Mouse (Mus musculus) B cell, adult 2 months (primary cell): ENCODE data around the gene Gm37240.

Source experiments
- DNase-seq, 2 experiments: peaks; one replicate each; pipeline ENCODE4 v3.0.0; 2022

Gm37240 gene

GRCm38 (mm10) chr3:84542450-84542849 lies 1344.9 kb downstream of the Gm37240 start:
- peak; percentile 79 to 80 for DNase-seq

- no peak for DNase-seq
Observed at GRCm38 (mm10) chr3:84541881-84542280, 1345.4 kb downstream of the Gm37240 start.

DNA sequence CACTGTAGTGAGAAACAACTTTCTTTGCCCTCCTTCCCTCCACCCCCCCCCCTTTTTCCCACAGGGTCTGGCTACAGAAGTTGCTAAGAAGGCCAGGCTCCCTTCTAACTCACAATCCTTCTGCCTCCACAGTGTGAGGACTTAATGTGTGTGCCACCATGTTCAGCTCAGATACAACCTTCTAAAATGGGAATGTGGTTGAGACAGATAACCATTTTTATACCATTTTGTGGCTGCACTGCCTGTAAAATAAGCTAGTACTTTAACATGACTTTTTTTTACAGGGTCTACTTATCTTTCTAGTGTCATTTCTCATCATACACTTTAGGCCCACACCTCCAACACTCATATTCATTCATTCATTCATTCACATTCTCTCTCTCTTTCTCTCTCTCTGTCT lies 1346.7 kb downstream of the Gm37240 start:
- no peak for DNase-seq

- DNase-seq: no peak
Observed at GRCm38 (mm10) chr3:84536987-84537386, 1350.3 kb downstream of the Gm37240 start.

- DNase-seq: no peak
Observed at GRCm38 (mm10) chr3:84533227-84533626, 1354.1 kb downstream of the Gm37240 start.

- DNase-seq: no peak
Observed at GRCm38 (mm10) chr3:84529021-84529420, 1358.3 kb downstream of the Gm37240 start.

DNA sequence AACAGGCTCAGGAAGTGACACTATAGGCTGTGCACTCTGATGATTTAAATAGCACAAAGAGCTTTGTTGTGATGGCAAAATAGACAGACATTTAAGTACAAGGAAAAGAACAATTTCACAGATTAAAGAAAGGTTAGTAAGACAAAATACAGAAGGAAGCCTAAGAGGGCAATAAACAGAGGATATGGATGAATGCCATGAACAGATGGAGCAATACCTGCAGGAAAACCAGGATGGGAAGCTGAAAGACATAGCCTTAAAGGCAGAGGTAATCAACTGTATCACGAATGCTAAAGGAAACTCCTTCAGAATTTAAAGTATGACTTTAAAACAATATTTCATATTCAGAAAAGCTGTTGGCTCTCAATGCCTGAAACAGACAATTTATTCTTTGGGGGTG lies 1362.4 kb downstream of the Gm37240 start:
- no peak for DNase-seq

GRCm38 (mm10) chr3:84516163-84516562 lies 1371.2 kb downstream of the Gm37240 start:
- no peak for DNase-seq

GRCm38 (mm10) chr3:84512774-84513515 lies 1374.4 kb downstream of the Gm37240 start:
- no peak for DNase-seq

- no peak for DNase-seq
Observed at GRCm38 (mm10) chr3:84505193-84505592, 1382.1 kb downstream of the Gm37240 start.

GRCm38 (mm10) chr3:84504291-84504690 lies 1383.0 kb downstream of the Gm37240 start:
- DNase-seq: no peak

GRCm38 (mm10) chr3:84502101-84502500 lies 1385.2 kb downstream of the Gm37240 start:
- no peak for DNase-seq

DNA sequence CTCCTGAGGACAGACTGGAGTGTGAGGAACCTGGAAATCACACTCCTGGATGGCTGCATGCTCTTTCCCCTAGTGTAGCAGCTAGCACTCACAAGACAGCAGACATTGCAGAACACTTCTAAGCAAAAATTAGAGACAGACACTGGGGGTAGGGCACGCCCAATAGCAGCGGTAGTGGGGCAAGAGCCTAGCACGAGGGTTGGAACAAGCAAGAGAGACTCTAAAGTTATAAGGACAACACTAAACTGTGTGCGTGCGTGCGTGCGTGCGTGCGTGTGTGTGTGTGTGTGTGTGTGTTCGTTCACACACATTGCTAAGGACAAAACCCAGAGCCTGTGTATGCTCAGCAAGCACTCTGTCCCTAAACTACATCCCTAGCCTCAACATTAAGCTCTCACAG lies 1386.8 kb downstream of the Gm37240 start:
- DNase-seq: no peak

GRCm38 (mm10) chr3:84497718-84498117 lies 1389.6 kb downstream of the Gm37240 start:
- DNase-seq: no peak

DNA sequence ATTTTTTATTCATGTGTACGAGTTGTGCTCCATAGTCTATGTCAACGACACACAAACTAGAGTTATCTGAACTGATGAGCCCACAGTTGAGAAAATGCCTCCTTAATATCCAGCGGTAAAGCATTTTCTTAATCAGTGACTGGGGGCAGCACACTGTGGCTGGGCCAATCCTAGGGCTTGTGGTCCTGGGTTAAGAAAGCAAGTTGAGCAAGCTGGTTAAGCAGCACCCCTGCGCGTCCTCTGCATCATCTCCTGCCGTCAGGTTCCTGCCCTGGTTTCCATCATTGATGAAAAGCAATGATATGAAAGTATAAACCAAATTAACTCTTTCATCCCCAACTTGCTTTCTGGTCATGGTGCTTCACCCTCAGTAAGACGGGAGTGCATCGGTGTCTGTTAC lies 1394.7 kb downstream of the Gm37240 start:
- DNase-seq: no peak

GRCm38 (mm10) chr3:84492148-84492547 lies 1395.2 kb downstream of the Gm37240 start:
- no peak for DNase-seq

DNA sequence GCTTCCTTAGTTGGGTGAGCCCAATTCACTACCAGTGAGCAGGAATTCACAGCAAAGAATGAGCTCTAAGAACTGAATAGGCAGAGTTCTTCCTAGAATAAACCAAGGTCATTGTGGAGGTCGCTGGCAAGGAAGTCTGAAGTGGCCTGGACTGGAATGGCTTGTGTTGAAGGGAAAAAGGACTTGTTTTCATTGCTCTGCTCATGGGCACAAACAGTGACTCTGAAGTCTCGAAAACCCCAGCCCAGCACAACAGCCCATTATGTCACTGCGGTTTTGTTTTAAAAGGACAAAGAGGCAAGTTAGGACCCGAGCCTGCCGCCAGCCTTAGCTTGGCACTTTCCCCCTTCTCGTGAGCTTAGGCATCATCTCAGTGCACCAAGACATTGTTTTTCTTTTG lies 1398.6 kb downstream of the Gm37240 start:
- no peak for DNase-seq

GRCm38 (mm10) chr3:84484891-84485290 lies 1402.4 kb downstream of the Gm37240 start:
- no peak for DNase-seq

DNA sequence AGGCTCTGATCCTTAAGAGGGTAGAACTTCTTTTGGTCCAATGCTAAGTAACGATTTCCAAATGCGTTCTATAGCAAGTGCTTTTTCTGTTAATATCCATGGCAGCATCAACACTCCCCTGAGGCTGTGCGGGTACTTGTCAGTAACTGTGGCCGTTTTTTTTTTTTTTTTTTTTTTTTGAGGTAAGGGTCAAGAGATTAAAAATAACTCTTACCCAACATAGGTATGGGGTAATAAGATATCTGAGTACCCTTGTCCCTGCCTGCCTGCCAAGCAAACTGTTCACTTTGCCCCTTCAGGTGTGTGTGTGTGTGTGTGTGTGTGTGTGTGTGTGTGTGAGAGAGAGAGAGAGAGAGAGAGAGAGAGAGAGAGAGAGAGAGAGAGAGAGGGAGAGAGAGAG lies 1403.0 kb downstream of the Gm37240 start:
- DNase-seq: no peak

GRCm38 (mm10) chr3:84482121-84482520 lies 1405.2 kb downstream of the Gm37240 start:
- no peak for DNase-seq

DNA sequence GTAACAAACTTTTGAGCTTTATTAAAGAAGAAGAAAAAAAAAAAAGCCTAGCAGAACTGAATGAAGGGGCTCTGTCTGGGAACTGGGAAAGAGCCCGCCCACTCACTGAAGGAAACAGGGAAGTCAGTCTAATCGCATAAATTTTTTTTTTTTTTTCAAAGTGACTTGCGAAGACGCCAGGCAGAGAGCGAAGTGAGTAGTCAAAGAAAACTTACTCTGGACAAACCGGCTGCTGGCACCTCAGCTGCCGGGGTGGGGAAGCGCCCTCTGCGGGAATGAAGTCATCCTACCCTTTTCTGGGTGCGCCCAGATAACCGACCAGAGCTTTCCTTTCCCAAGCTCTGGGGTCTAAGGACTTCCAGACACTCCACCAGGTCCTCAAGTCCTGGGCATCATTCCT lies 1406.2 kb downstream of the Gm37240 start:
- no peak for DNase-seq

DNA sequence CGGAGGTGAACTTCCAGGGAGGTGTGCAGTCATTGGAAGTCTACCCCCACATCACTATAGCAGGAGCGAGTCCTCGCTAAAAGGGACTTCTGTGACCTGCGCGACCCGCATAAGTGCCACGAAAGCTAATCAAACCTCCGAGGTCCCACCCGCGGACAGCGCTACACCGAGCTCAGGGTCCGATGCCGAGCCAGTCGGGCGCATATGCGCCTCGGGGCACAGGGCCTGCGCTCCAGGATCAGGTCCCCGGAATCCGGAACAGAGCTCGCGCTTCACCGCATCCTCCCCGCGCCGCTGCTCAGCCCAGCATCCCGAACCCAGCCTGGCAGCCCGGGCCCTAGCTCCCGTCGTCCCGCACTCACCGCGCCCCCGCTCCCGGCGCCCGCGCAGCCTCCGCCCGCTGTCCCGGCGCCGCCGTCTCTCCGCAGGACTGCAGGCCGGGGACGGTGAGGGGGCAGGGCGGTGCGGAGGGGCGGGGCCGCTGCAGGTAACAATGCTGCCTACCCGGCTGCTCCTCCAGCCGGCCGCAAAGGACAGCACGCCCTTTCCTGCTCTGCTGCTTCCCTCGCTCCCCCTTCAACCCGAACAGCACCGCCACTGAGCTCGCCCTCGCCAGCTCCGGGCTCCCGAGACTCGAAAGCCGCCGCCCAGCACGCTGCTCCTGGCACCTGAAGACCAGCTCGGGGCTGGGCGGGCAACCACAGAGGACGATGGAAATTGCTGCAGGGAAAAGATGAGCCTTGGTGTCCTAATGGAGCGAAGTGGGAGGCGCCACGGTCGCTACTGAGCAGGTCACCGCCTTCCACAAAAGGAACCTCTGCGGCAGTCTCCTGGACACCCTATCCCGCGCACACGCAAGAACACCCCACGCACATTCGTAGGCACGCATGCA lies 1407.1 kb downstream of the Gm37240 start, which contains the start of gene Fhdc1:
TSS of gene Fhdc1 (minus strand) at position 424 of the 892 bp plus-strand sequence.
- peak; percentile 33 to 43 for DNase-seq

DNA sequence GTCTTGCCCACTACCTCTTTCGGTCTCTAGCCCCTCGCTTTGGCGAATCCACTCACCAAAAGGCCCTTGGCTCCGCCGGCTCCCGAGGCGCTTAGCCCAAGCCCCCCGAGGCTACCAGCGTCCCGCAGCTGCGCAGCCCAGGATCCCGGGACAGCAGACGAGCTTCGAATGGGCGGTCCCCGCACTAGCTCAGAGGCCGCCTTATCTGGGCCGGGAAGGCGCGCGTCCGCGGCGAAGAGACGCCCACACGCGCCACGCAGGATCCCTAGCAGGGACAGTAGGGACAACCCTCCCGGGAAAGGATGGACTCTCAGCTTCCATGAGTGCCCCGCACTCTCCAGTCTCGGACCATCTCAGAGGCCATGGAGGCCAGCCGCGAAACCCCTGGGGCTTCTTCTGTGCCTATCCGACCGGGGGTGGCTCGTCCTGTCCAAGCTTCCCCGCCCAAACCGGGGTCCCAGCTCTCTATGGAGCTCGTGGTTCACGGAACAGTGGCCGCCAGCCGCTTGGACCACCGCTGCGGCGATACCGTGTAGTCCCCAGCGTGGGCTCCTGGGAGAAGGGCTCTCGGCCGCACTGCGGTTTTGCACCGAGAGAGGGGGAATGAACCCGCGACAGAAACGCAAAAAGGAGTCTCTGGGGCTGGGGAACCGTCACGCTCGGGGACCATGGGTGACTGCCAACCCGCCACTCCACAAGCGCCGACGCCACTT lies 1407.9 kb downstream of the Gm37240 start:
- peak in 1 of 2 experiments; percentile 6 for DNase-seq
